Mouse (Mus musculus): Measurements from ENCODE around the gene Slc2a13. TPM values are rescaled to one million over a fixed set of nuclear protein-coding genes. Genes with fewer than 3 reads are reported as not detected.
A peak's percentile ranks its signal among the peaks of the same experiment; 100 is the strongest.

The Slc2a13 gene
- total RNA-seq, 2 experiments from 2014 or later = 76.2 to 84.6 TPM

GRCm38 (mm10) chr15:91526166-91526565 is 46.9 kb downstream of the Slc2a13 start:
- no peak for DNase-seq (ENCODE audit: low spot score in 2 of 2)
- intact Hi-C loops (cut with DNase I) = no loop called here

DNA sequence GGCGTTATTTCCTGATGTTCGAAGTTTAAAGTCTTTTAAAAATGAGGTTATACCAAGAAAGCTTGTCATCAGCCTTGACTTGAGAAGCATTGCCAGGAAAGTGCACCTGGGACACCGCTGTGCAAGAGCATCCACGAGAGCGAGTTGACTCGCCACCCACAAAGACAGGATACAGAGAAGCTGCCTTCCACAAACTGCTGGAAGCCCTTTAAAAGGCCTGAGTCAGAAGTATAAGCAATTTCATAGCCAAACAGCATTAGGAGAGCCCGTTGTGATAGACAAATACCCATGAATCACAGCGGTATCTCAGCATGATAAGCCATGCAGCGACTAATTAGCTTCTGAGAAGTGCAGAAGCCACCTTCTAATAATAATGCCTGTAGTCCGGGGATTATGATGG is 48.6 kb downstream of the Slc2a13 start:
- intact Hi-C loops (cut with DNase I) = no loop called here
- peak in 1 of 2 experiments; percentile 4 for DNase-seq (ENCODE audit: low spot score in 2 of 2)

DNA sequence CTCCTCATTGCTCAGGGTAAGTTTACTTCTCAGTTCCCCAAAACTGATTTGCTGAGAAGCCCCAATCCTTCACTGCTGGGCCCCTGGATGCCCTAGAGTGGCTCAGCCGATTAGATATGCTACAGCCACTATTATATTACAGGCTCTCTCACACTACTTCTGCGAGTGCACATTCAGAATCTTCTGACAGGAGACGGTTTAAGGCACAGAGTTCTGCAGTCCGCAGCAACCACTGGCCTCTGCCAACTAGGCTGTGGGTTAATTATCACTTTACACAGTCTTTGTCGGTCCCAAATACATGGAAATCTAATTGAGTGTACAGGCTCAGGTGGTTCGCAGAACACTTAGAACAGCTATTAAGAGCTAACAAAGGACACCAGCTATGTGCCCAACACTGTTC is 69.8 kb downstream of the Slc2a13 start:
- no peak for DNase-seq (ENCODE audit: low spot score in 2 of 2)
- intact Hi-C loops (cut with DNase I) = no loop called here

- DNase-seq (ENCODE audit: low spot score in 2 of 2) = no peak
- intact Hi-C loops (cut with DNase I) = no loop called here
Observed at GRCm38 (mm10) chr15:91502661-91503060, 70.4 kb downstream of the Slc2a13 start.

- intact Hi-C loops (cut with DNase I) = no loop called here
- DNase-seq (ENCODE audit: low spot score in 2 of 2) = no peak
Observed at GRCm38 (mm10) chr15:91502235-91502634, 70.8 kb downstream of the Slc2a13 start.

DNA sequence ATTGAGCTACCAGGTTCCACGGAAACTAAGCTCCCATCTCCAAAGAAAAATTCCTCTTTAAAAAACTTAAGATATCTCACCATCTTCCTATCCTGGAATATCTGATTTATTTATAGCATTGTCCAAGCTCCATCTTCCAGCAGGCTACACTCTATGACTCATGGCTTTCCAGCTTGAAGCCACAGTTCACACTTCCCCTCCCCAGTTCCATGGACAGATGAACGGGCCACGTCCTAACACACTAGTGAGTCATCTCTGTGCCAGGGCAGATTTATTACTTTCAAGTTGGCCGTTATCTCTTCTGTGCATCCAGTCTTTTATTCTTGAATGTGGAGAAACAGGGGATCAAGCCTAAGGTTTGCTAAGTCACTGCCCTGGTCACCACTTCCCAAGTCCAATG is 78.0 kb downstream of the Slc2a13 start:
- DNase-seq (ENCODE audit: low spot score in 2 of 2) = no peak
- intact Hi-C loops (cut with DNase I) = no loop called here

DNA sequence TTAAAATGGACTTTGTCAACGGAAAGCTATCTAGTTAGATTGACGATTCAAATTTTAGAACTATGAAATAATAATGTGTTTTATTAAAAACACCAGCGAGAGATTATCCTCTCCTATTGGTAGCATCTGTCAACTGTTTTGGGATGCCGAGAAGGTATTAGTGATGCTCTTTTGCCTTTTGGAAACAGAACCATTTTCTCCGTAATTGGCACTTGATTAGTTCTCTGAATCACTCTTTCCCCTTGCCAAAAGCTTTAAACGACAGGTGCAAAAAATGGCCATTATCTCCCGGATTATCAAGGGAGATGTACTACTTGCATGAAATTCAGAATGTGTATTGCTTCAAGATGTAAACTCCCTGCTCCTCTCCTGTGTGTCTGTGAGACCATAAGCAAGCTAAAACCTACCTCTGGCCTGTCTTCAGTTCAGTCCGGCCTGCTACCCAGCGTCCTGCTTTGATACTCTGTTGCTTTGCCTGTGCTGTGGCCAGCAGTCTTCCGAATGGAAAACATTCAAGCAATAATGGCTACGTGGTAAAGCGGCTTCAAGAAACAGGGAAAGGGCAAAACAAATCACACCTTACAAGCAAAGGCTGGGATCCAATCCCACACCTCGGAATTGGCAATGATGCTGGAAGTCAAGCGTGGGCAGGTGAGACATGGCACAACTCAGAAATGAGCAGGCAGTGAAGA is 93.0 kb downstream of the Slc2a13 start:
- intact Hi-C loops (cut with DNase I) = no loop called here
- DNase-seq (ENCODE audit: low spot score in 2 of 2) = no peak

DNA sequence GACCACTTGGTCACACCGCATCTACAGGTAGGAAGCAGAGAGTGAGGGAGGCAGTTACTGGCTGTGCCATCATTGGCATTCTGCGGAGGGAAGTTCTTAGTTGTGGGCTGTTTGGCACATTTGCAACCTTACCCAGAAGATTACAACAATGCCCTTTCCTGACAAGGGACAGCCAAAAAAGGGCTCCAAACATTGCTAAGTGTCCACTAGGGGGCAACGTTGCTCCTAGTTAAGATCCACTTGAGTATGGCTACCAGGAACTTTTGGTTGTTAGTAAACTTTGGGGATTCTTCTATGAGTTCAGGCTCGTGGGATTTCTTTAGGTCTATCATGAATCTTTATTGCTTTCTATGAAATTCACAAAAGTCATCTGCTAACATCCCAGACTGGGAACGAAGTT is 95.3 kb downstream of the Slc2a13 start:
- peak; percentile 43 to 53 for DNase-seq (ENCODE audit: low spot score in 2 of 2)
- intact Hi-C loops (cut with DNase I) = loop anchor here (2.0 kb wide), 1 partner anchor 97 kb away; no protein-coding TSS in a partner anchor

DNA sequence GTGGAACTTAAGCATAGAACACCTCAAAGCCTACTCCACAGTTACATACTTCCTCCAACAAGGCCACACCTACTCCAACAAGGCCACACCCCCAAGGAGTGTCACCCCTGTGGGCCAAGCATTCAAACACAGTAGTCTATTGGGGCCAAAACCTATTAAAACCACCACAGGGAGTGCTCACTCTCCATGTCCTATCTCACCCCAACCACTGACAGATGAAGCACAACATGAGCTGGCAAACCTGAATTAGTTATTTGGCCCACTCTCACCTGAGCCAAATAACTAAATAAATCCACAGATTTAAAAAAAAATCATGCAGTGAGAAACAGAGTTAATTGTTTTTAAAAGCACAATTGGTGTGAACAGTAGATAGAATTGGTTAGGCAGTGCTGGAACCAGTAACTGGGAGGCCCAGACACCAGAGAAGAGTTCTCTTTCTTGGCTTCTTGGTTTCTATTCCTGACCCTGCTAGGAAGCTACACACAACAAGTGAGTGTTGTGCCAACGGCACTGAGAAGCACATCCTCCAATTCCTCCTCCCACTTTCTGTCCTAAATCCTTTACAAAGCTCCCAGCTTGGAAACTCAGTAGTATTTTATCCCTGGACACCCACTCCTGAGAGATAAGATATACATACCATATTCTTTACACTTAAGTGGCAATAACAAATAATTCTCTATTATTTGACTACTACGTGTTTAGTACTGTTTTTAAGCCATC is 99.2 kb downstream of the Slc2a13 start:
- intact Hi-C loops (cut with DNase I) = no loop called here
- DNase-seq (ENCODE audit: low spot score in 2 of 2) = no peak

DNA sequence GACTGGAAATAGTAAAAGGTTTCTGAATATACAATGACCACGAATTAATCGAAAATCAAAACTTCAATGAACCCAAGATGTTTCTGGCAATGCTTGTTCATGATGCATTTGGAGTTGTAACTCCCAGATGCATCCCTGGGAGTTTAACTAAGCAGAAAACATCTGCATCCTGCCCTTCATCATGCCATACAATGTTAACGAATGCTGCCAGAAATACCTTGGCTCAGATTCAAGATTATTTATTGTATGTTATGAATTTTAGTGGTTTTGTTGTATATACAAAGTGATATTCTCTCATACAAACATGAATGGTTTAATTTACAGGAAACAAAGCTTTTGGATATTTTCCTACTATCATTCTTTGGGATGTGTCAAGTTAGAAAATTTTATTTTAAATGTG is 107.7 kb downstream of the Slc2a13 start:
- DNase-seq (ENCODE audit: low spot score in 2 of 2) = no peak
- intact Hi-C loops (cut with DNase I) = no loop called here

DNA sequence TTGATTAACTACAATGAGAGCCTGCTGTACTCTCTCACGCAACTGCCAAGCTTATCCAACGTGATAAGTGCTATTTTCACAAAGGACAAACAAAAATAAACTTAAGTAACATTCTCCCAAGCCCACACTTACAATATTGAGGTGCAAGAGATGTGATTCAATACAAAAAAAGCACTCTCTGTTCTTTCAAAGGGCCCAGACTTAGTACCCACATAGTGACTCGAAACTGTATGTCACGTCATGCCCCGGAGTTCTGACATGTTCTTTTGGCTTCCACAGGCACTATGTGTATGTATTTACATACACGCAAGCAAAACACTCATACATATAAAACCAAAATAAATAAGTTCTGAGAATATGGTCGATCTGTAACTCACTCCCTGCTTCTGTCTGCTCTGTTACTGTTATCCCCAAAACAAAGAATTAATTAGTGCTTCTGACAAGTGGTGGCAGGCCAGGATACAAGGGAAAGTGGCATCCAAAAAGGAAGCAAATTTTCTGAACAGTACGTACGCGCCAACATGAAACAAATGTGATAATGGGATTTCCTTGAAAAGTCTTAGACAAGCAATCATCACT is 109.1 kb downstream of the Slc2a13 start:
- DNase-seq (ENCODE audit: low spot score in 2 of 2) = peak in 1 of 2 experiments; percentile 9
- intact Hi-C loops (cut with DNase I) = no loop called here

DNA sequence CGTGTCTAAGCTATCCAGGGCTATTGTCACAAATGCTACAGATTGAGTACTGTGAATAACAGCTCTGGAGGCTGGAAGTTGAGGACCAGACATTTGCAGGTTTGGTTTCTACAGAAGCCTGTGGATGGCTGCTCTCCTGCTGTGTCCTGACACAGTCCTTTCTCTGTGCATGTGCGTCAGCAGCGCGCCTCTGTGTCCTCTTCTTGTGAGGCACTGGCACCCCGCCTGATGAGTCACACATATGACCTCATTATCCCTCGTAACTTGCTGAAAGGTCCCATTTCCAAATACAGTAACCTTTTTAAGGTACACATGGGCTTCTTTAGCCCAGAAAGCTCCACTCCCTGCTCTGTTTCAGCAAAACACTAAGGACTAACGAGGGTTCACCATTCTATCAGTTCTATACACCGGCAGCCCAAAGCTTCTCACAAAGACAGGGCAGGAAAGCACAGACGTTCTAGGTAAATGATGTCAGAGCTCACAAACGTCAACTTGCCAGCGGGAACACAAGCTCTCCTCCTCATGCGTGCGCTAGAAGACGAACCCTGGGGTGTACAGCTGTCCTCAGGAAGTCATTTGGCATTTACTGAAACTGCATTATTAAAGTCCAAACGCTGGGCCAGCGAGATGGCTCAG is 109.9 kb downstream of the Slc2a13 start:
- peak; percentile 38 to 43 for DNase-seq (ENCODE audit: low spot score in 2 of 2)
- intact Hi-C loops (cut with DNase I) = no loop called here

GRCm38 (mm10) chr15:91461940-91462339 is 111.1 kb downstream of the Slc2a13 start:
- DNase-seq (ENCODE audit: low spot score in 2 of 2) = no peak
- intact Hi-C loops (cut with DNase I) = no loop called here

DNA sequence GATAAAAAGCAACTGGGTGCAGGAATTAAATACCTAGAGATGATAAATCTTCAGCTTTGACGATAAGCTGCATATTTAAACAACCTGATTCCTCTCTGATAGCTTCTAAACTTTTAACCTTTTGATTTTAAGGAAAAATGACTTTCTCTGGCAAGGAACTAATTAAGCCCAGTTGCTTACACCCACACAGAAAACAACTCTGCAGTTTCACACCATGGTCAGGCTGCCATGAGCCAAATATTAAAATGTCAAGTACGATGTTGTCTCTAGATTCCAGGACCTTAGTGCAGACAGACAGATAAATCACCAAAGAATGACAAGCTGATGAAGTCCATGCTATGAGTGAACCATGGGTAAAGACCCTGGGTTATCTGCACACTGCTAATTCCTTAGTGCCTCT is 115.9 kb downstream of the Slc2a13 start:
- DNase-seq (ENCODE audit: low spot score in 2 of 2) = no peak
- intact Hi-C loops (cut with DNase I) = no loop called here

GRCm38 (mm10) chr15:91445399-91445798 is 127.7 kb downstream of the Slc2a13 start:
- intact Hi-C loops (cut with DNase I) = loop anchor here (10.0 kb wide), 1 partner anchor 131 kb away; no protein-coding TSS in a partner anchor
- peak; percentile 45 to 69 for DNase-seq (ENCODE audit: low spot score in 2 of 2)

- DNase-seq (ENCODE audit: low spot score in 2 of 2) = no peak
- intact Hi-C loops (cut with DNase I) = loop anchor here (10.0 kb wide), 1 partner anchor 129 kb away; no protein-coding TSS in a partner anchor
Observed at GRCm38 (mm10) chr15:91443449-91443848, 129.6 kb downstream of the Slc2a13 start.

- intact Hi-C loops (cut with DNase I) = loop anchor here (10.0 kb wide), 1 partner anchor 125 kb away; no protein-coding TSS in a partner anchor
- DNase-seq (ENCODE audit: low spot score in 2 of 2) = peak; percentile 39 to 58
Observed at GRCm38 (mm10) chr15:91439883-91440282, 133.2 kb downstream of the Slc2a13 start.

- intact Hi-C loops (cut with DNase I) = no loop called here
- DNase-seq (ENCODE audit: low spot score in 2 of 2) = peak; percentile 15 to 17
Observed at GRCm38 (mm10) chr15:91425426-91425825, 147.6 kb downstream of the Slc2a13 start.

GRCm38 (mm10) chr15:91406979-91407378 is 166.1 kb downstream of the Slc2a13 start:
- intact Hi-C loops (cut with DNase I) = no loop called here
- no peak for DNase-seq (ENCODE audit: low spot score in 2 of 2)

DNA sequence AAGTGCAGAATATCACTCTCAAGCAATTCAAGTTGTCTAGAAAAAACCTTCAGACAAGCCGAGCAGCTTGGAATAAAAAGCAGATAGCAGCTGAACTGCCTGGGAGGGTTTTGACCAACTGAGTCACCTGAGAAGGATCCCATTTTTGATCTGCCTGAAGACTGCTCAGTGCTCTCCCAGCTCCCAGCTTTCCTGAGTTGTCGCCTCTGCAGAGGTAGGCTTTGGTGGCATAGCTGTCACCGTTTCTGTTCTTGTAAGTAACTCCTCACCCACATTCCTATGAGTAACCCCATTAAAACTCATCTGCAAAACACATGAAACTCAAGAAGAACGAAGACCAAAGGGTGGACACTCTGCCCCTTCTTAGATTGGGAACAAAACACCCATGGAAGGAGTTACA is 177.9 kb downstream of the Slc2a13 start:
- DNase-seq (ENCODE audit: low spot score in 2 of 2) = no peak
- intact Hi-C loops (cut with DNase I) = no loop called here
